Mouse (Mus musculus): ENCODE measurements at regions not wholly inside any gene's neighbourhood (a gene's known extent, or its start where the extent isn't known, plus 50 kb on each side); places are given as distances from the start of the nearest gene placed in this dataset.

DNA sequence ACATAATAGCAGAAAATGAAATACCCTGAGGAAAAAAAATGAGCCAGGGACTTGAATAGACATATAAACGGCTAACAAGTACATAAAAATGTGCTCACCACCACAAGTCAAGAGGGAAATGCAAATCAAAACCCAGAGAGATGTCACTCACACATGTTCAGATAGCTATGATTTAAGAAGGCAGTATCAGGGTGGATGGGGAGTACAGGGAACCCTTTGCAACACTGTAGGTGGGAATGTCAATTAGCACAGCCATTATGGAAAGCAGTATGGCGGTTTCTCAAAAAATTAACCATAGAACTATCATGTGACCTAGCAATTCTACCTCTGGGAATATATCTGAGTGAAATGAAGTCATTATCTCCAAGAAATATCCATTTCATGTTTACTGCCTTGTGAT, 337.6 kb downstream of the Ttll7 start:
- 69% methylated on average over 2 of the region's 2 CpGs for WGBS
- no peaks in the 10 kb centered on the region for H3K36me3 ChIP-seq
- H3K4me3 ChIP-seq, result no peak overlapping the region
- no peak for ATAC-seq (ENCODE audit: low FRiP score, low read depth)
- no peaks in the 10 kb centered on the region for H3K27me3 ChIP-seq
- H3K4me1 ChIP-seq, result no peaks in the 10 kb centered on the region
- H3K27ac ChIP-seq, result no peak overlapping the region
- H3K9me3 ChIP-seq, result no peaks in the 10 kb centered on the region
- no peak overlapping the region for H3K9ac ChIP-seq
- no peak overlapping the region for H3K4me2 ChIP-seq (replicated peaks)

DNA sequence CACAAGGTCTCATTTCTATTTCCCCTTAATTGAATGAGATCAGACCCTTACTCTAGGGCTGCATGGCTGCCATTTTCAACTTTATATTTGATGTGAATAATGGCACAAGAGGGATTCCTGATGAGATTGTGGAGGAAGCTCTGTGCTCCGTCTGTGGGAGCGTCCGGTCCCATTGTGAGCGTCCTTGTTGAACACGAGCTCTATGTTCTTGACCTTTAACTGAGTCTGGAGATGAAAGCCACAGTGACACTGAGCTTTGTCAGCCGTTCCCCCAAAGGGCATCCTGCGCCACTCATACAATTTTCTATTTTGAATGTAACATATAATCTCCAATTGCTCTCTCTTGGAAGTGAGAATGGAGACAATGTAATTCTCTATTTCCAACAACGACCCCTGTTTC, 344.5 kb downstream of the Ttll7 start:
- Histone ChIP-seq H3K4me2 (replicated peaks) (no peak overlapping the region), H3K27me3 (no peaks in the 10 kb centered on the region), H3K36me3 (no peaks in the 10 kb centered on the region), H3K27ac (no peak overlapping the region), H3K9me3 (no peaks in the 10 kb centered on the region), H3K9ac (no peak overlapping the region), H3K4me1 (no peaks in the 10 kb centered on the region), H3K4me3 (no peak overlapping the region)
- ATAC-seq (ENCODE audit: low FRiP score, low read depth), result no peak
- 90% methylated on average over 8 of the region's 8 CpGs for WGBS

DNA sequence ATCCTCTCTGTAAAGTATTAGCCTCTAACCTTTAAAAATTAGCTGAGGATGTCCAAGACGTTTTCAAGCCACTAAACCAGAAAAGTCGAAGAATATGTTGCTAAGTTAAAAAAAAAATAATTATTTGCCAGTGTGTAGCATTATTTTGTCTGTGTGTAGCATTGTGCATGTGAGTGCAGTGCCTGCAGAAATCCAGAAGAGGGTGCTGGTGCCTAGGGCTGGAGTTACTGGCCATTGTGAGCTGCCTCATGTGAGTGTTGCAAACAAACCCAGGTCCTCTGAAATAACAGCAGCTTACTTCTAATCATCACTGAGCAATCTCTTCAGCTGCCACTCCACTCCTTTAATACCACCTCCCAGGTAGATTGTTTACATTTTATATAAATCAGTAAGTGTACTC, 345.0 kb downstream of the Ttll7 start:
- H3K4me1 ChIP-seq, result no peaks in the 10 kb centered on the region
- WGBS, result 67% methylated on average over 2 of the region's 2 CpGs

DNA sequence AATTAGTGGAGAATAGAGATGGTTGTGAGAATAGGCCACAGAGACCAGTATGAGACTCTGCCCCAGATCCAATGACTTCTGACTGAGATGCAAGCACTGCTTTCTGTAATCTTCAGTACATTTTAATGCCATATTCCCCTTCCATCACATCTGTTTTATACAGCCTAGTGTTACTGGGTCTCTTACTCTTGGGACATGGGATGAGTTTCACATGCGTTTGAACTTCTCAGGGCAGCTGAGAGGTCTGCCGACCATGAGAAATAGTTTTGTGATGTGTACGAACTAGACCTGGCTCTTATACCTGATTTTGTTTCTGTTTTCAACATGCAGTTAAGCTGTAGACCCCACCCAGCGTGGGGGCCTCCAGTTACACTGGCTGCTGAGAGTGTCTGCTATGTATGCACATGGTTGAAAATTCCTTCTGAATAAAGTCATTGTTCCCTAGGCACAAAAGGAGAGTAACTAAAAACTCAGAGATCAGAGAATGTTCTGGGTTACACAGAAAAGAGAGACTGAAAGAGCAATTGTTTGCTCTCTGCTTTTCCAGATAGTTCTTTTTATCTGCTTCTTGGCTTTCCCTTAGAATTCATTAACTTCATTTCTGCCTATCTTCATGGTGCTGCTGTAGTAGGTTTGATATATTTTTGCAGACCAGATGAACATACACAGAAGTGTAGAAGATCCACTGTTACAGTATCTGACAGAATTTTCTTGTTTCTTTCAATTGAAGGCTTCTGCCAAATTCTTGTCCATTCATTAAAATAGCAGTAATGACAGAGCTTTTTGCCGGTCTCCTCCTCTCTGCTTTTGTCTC, 359.2 kb downstream of the Ttll7 start:
- Histone ChIP-seq H3K9ac (no peak overlapping the region), H3K36me3 (no peaks in the 10 kb centered on the region), H3K4me3 (no peak overlapping the region), H3K4me1 (peaks cover 7% of the 10 kb centered on the region; the same call in 1 of the 2 replicates), H3K4me2 (replicated peaks) (no peak overlapping the region), H3K9me3 (no peaks in the 10 kb centered on the region), H3K27me3 (no peaks in the 10 kb centered on the region), H3K27ac (peak overlapping the region; percentile 4; the same call in 1 of the 2 replicates)
- 43% methylated on average over 5 of the region's 5 CpGs for WGBS
- ATAC-seq (ENCODE audit: low FRiP score, low read depth), result peak; percentile 76

More for the DNA sequence above, 345.0 kb downstream of the Ttll7 start:
- Histone ChIP-seq H3K36me3 (no peaks in the 10 kb centered on the region), H3K9ac (no peak overlapping the region), H3K4me3 (no peak overlapping the region), H3K27ac (no peak overlapping the region), H3K9me3 (no peaks in the 10 kb centered on the region), H3K27me3 (no peaks in the 10 kb centered on the region), H3K4me2 (replicated peaks) (no peak overlapping the region)
- ATAC-seq (ENCODE audit: low FRiP score, low read depth), result no peak

DNA sequence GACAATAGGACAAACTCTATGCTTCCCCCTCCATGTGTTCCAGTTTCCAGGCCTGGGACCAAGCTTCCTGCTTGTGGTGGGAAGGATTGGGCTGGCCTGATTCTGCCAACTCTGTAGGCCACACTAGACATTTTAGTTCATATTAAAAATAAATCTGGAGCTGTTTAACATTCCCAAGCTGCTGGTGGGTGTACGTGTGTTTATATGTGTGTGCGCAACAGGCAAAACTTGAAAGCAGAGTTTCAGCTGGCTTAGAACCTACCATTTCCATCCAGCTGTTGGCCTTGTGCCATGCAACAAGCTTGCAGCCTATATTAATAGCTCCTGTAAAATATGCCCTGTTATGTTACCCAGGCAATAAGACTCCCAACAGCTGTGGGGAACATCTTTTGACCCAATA, 376.5 kb downstream of the Ttll7 start:
- Histone ChIP-seq H3K36me3 (no peaks in the 10 kb centered on the region), H3K9me3 (no peaks in the 10 kb centered on the region), H3K9ac (no peak overlapping the region), H3K4me1 (no peaks in the 10 kb centered on the region), H3K27me3 (no peaks in the 10 kb centered on the region), H3K4me2 (replicated peaks) (no peak overlapping the region), H3K27ac (peak overlapping the region; percentile 48), H3K4me3 (no peak overlapping the region)
- ATAC-seq (ENCODE audit: low FRiP score, low read depth), result peak; percentile 71
- 29% methylated on average over 2 of the region's 2 CpGs for WGBS

DNA sequence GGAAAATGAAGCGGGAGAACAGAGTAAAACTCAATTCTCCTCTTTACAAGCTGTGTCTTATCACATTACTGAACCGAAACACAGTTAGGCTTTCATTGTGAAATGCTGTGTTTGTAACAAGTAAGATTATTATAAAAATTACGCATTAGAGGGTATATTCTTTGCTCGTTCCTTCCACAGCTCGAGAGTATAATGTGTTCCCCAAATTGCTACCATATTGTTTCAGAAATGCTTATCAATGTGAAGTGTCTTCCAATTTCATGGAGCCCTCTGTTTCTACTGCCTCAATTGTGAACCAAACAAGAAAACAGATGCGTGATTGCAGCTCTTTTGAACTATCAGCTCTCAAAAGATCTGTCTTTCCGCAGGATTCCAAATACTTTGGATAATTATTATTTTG, 378.4 kb downstream of the Ttll7 start:
- Histone ChIP-seq H3K4me1 (no peaks in the 10 kb centered on the region), H3K36me3 (no peaks in the 10 kb centered on the region), H3K27ac (no peak overlapping the region), H3K9me3 (no peaks in the 10 kb centered on the region), H3K4me3 (no peak overlapping the region), H3K27me3 (no peaks in the 10 kb centered on the region), H3K4me2 (replicated peaks) (no peak overlapping the region), H3K9ac (no peak overlapping the region)
- no peak for ATAC-seq (ENCODE audit: low FRiP score, low read depth)
- 86% methylated on average over 7 of the region's 7 CpGs for WGBS

DNA sequence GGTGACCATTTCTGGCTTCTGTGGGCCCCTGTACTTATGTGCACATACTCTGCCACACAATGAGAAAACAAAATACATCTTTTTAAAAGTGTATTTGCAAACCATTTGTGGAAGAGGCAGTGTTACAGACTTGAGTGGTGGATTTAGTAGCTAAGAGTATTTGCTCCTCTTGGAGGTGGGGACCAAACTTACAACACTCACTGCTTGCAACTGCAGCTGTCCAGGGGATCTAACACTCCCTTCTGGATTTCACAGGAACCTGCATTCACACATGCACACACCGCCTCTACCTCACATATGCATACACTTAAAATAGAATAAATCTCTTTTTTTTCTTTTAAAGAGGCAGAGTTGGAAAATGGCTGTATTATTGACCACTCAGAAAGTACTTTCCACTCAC, 386.2 kb downstream of the Ttll7 start:
- no peak overlapping the region for H3K4me3 ChIP-seq
- no peaks in the 10 kb centered on the region for H3K27me3 ChIP-seq
- H3K27ac ChIP-seq, result no peak overlapping the region
- 63% methylated on average over 1 of the region's 1 CpGs for WGBS
- H3K4me2 ChIP-seq (replicated peaks), result no peak overlapping the region
- no peak for ATAC-seq (ENCODE audit: low FRiP score, low read depth)
- H3K4me1 ChIP-seq, result no peaks in the 10 kb centered on the region
- no peaks in the 10 kb centered on the region for H3K9me3 ChIP-seq
- H3K36me3 ChIP-seq, result no peaks in the 10 kb centered on the region
- no peak overlapping the region for H3K9ac ChIP-seq

DNA sequence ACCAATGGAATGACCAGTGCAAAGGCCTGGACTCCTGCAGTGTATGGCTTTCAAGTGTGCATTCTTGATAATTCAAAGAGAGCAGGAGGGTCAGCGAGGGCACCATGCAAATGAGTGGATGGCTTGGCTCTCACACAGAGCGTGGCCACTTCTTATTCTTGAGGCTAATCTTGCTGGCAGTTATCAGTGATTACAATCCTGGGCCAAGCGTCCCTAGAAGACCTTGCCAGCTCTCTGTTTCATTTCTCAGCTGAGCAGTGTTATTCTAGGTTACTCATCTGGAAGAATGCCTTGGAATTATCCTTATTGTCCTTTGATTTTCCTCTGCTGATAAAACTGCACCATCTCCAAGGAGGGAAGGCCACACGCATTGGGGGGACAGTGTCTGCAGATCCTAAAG, 388.5 kb downstream of the Ttll7 start:
- H3K27me3 ChIP-seq, result no peaks in the 10 kb centered on the region
- WGBS, result 84% methylated on average over 4 of the region's 4 CpGs
- no peak overlapping the region for H3K27ac ChIP-seq
- H3K36me3 ChIP-seq, result no peaks in the 10 kb centered on the region
- no peak overlapping the region for H3K9ac ChIP-seq
- no peak overlapping the region for H3K4me2 ChIP-seq (replicated peaks)
- H3K9me3 ChIP-seq, result no peaks in the 10 kb centered on the region
- no peaks in the 10 kb centered on the region for H3K4me1 ChIP-seq
- H3K4me3 ChIP-seq, result no peak overlapping the region
- no peak for ATAC-seq (ENCODE audit: low FRiP score, low read depth)

DNA sequence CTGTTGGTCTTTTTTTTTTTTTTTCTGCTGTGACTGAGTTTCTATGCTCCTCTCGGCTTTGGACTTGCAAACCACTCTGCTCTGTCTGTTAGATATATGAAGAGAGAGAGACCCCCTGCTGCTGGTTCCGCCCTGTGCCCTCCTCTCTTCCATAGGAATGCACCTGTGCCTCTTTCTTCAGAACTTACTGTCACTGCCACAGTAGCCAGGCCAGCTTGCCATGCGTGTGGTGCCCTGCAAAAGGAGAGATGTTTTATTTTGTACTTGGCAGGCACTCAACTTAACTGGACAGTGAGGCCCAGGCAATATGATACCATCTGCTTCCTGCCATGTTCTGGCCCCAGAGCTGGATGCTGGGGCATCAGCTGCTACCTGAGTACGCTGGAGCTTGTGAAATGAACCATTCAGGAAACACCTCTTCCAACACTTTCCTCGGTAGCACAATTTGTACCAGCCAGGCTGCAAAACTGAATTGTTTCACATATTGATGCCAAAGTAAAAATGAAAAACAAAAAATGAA, 392.8 kb downstream of the Ttll7 start:
- whole genome bisulfite sequencing, result 53% methylated on average over 5 of the region's 5 CpGs
- Histone ChIP-seq H3K4me1 (no peaks in the 10 kb centered on the region), H3K36me3 (no peaks in the 10 kb centered on the region), H3K4me3 (no peak overlapping the region), H3K27me3 (no peaks in the 10 kb centered on the region), H3K9me3 (no peaks in the 10 kb centered on the region), H3K4me2 (replicated peaks) (no peak overlapping the region), H3K27ac (no peak overlapping the region), H3K9ac (no peak overlapping the region)
- no peak for ATAC-seq (ENCODE audit: low FRiP score, low read depth)

DNA sequence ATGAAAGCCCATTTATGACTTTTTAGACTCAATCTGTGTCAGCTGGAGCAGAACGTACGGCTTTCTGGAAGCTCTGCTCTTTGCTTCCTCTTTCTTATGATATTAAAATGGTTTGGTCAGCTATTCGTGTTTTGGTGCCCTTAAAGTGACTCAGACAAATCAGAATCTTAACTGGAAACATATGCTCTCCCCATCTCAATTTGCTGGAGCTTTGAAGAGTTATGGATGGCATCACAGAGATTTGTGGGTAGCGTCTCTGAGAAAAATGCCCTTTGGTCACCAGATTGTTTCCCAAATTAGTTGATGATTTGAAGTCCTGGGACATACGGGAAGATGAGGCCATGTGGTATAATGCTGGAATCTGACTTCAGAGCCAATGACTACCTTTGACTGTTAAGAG, 394.0 kb downstream of the Ttll7 start:
- ATAC-seq (ENCODE audit: low FRiP score, low read depth), result no peak
- no peaks in the 10 kb centered on the region for H3K27me3 ChIP-seq
- H3K4me3 ChIP-seq, result no peak overlapping the region
- no peak overlapping the region for H3K27ac ChIP-seq
- H3K4me1 ChIP-seq, result no peaks in the 10 kb centered on the region
- H3K9ac ChIP-seq, result no peak overlapping the region
- H3K4me2 ChIP-seq (replicated peaks), result no peak overlapping the region
- WGBS, result 44% methylated on average over 5 of the region's 5 CpGs
- no peaks in the 10 kb centered on the region for H3K9me3 ChIP-seq
- no peaks in the 10 kb centered on the region for H3K36me3 ChIP-seq

DNA sequence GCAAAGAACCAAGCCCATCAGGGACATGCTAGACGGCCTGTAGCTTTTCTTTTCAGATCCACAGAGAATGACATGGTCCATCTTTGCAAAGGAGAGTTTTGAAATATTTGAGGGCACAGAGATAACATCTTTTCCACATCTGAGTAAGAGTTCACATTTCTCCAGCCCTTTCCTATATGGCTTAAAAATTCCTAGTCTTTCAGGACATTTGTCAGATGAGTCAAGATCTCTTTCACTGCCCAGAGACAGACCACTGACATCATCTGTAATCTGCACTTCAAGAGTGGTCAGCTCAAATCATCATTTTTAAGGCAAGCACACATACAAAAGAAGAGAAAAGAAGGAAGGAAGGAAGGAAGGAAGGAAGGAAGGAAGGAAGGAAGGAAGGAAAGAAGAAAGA, 397.3 kb downstream of the Ttll7 start:
- Histone ChIP-seq H3K4me3 (no peak overlapping the region), H3K9ac (no peak overlapping the region), H3K4me1 (peaks cover 14% of the 10 kb centered on the region; the same call in 1 of the 2 replicates), H3K27ac (no peak overlapping the region), H3K27me3 (0 out of 2 replicates have a peak, but pooled peaks cover 4% of the 10 kb centered on the region), H3K9me3 (no peaks in the 10 kb centered on the region), H3K4me2 (replicated peaks) (no peak overlapping the region), H3K36me3 (no peaks in the 10 kb centered on the region)
- ATAC-seq (ENCODE audit: low FRiP score, low read depth), result no peak
- WGBS, result 69% methylated on average over 1 of the region's 1 CpGs

DNA sequence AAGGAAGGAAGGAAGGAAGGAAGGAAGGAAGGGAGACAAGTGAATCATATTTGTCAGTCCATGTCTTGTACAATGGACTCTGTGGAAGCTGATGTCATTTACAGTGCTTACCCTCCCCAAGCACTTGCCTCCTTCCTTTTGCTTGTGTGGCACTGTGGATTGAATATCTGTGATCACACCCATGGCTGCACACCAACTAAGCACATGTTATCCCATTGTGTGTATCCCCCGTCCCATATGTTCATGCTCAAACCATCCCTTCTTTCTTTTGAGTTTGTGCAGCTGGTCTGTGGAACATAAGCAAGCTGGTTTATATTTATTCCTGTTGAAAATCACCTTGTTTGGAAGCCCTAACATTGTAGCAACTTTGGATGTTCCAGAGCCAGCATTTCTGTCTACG, 397.7 kb downstream of the Ttll7 start:
- 90% methylated on average over 2 of the region's 2 CpGs for WGBS
- 0 out of 2 replicates have a peak, but pooled peaks cover 4% of the 10 kb centered on the region for H3K27me3 ChIP-seq
- peaks cover 14% of the 10 kb centered on the region; the same call in 1 of the 2 replicates for H3K4me1 ChIP-seq

More for the DNA sequence above, 397.7 kb downstream of the Ttll7 start:
- Histone ChIP-seq H3K9me3 (no peaks in the 10 kb centered on the region), H3K27ac (no peak overlapping the region), H3K9ac (no peak overlapping the region), H3K4me3 (no peak overlapping the region), H3K4me2 (replicated peaks) (no peak overlapping the region), H3K36me3 (no peaks in the 10 kb centered on the region)
- ATAC-seq (ENCODE audit: low FRiP score, low read depth), result no peak
